Mouse (Mus musculus): Measurements from ENCODE around the gene Cdh4.

GRCm38 (mm10) chr2:179412966-179413365, 29.3 kb upstream of the Cdh4 start:
- TF ChIP-seq CTCF (conservative IDR thresholded peaks at IDR 0.05; ENCODE audit: low read length): no peak
- TF ChIP-seq NANOG (IDR thresholded peaks at IDR 0.05; ENCODE audit: borderline replicate concordance, low read length): no peak

Data from E14TG2a.4 (cell line).